Mouse (Mus musculus): Measurements from ENCODE around the gene Ppp1r16b.
A peak's percentile ranks its signal among the peaks of the same experiment; 100 is the strongest.

Ppp1r16b gene

DNA sequence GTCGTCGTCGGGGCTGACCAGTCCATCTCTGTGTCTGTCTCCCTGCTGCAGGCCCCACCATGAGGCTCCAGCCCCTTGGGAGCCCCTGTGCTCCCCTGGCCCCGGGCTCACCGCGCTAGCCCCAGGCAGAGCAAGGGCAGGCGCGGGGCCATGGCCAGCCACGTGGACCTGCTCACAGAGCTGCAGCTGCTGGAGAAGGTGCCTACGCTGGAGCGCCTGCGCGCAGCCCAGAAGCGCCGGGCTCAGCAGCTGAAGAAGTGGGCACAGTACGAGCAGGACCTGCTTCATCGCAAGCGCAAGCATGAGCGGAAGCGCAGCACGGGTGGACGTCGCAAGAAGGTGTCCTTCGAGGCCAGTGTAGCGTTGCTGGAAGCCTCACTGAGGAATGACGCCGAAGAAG is 30.6 kb downstream of the Ppp1r16b start:
- DNase-seq, result no peak

DNA sequence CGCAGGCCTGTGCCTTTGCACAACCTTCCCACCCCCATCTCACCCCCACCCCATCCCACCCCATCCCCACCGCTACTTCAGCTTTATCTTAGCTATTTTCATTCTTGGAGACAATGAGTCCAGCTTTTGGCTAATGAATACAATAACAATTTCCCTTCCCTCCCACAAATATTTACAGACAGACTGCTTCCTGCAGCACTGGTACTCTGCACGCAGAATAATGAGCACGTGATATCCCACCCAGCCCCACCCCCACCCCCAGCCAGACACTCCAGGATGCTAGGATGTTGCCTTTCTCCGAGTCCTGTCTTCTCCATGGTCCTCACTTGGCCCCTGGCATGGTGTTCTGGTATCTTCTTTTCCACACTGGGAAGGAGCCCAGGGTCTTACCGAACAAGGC is 31.3 kb downstream of the Ppp1r16b start:
- DNase-seq, result no peak

DNA sequence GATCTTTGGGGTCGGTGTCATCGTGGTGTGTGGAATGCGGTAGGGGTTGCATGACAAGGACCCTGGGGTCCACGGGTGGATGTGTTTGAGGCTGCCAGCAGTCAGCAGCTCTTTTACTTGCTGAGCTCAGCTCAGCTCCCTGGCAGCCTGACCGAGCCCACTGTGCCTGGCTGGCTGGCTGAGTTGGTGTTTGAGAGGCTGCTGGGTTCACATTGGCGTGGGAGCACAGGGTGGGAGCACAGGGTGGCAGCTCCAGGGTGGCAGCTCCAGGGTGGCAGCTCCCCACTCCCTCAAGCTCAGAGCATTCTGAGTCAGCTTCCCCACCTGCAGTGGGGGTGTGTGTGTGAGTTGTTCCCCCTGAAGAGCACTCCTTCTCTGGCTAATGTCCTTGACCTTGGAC is 34.7 kb downstream of the Ppp1r16b start:
- no peak for DNase-seq

DNA sequence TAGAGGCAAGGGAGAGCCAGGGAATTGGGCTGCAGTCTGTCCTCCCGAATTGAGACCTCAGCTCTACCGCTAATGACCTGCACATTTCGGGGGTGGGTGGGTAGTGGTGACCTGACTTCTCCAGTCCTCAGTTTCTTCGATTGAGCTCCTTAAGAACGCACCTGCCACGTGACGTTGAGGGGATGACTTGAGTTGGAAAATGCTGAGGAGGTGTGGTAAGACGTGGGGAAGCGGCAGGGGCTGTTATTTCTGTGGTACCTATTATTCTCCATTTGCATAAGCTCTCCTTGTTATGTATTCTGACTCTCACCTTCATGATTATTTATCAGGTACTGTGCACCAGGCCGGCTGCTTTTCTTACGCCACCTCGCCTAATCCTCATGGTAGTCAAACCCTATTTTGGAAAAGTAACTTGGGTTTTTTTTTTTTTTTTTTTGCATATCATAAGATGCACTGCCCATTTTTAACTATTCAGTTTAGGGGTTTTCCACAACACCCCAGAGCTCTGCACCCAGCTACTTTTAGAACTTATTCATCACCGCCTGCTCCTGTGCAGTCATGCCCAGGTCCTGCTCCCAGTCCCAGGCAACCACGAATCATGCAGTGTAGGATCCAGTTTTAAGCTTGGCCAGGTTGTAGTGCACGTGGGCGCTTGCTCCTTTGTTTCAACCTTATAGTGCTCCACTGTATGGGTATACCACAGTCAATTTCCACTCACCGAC is 35.5 kb downstream of the Ppp1r16b start:
- DNase-seq, result no peak

DNA sequence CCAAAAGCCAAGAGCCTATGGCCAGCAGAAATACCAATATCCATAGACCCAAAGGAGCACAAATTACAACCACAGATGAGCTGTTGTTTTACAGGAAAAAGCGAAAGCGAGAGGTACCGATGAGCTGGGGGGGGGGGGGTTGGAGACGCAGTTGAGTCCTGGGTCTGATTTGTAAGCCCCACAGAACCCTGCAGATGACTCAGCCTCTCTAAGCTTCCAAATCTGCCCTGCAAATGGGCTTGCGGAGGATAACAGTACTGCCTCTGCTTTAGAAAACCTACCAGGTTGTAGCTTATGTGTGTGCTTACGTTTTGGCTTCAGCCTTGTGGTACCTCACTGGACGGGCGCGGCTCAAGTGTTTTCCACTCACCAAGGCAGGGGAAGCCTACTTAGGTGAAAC is 36.3 kb downstream of the Ppp1r16b start:
- DNase-seq, result no peak

DNA sequence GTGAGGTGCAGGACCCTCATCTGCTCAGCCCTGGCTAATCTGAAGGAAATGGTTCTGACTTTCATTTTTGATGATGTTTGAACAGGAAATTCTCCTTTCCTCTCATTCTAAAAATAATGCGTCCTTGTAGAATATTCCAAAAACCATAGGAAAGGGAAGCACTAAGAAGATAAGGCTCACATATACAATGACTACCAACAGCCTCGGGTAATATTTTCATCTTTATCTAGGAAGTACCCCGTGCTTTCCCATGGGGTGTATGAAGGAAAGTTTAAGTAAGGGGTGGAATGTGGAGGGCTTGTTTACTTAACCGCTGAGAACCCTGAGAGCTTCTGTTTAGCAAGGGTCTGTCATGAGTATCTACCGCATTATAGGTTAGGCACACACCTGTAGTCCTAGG is 37.0 kb downstream of the Ppp1r16b start:
- no peak for DNase-seq

DNA sequence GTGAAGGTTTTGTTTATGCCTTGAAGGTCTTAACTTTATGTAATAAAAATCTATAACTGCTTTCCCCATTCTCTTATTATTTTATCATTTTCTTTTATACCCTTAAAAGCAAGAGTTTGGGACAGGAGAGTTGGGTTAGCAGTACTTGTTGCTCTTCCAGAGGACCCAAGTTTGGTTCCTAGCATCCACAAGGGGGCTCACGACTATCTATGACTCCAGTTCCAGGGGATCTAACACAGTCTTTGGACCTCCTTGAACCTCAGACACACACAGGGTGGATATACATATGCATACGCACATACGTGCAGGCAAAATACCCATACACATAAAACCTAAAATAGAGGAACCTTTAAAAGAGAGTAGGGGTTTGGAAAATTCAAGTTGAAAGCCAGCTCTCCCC is 39.5 kb downstream of the Ppp1r16b start:
- no peak for DNase-seq

DNA sequence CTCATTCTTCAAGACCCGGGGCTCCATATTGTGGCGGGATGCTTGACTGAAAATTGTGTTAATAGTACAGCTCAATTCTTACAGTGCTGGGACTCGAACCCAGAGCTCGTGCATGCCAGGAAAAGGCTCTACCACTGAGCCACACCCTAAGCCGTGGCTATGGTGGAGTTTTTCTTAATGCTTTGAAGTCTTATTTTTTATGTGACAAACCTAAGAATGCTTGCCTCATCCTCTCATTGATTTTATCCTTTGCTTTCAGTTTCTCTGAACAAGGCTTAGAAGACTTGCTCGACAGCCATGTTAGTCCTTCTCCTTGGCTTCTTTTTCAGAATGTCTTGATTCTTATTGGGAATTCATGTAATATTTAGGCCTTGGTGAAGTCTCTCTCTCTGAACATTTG is 40.3 kb downstream of the Ppp1r16b start:
- DNase-seq, result no peak

DNA sequence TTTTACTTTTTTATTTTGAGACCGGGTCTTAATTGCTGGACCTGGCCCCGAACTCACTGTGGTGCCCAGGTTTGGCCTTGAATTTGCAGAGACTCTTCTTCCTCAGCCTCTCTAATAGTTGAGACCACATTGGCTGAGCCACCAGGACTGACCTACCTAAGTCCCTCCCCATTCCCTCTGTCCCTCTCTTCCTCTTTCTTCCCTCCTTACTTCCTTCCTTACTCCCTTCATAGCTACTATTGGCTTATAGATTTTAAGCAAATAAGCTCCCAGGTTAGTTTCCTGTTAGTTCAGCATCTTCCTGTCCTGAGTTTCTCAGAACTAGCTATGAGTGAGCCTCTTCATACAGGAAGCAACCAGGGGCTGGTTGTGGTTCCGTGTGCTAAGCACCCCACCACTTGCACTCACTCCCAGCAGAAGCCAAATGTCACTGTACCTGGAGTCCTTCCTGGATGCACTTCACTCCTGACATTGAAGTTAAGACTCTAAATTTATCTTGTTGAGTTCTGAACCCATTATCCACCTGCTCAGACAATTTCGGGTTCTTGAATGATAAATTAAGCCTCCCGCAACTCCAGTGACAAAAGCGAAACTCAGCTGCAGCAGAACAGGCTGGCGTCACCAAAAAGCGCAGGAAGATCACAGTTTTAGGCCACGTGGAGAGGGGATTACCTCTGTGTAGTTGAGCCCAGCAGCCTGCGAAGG is 41.7 kb downstream of the Ppp1r16b start:
- DNase-seq, result no peak

DNA sequence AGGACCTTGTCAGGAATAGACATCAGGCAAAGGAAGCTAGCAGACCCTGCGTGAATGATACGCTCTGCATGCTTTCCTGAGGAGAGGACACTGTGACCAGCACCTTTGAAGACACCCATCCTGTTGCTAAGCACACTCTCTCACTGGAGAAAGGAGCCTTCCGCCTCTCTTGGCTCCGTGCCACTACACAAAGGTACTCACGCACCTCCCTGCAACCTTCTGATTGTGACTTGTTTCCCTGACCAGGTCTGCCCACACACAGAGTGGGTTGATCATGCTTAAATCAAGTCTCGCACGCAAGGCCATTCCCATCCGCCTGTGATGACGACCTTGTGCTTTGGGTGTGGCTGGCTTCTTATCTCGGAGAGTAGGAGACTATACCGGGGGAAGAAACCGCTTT is 42.9 kb downstream of the Ppp1r16b start:
- DNase-seq, result no peak

DNA sequence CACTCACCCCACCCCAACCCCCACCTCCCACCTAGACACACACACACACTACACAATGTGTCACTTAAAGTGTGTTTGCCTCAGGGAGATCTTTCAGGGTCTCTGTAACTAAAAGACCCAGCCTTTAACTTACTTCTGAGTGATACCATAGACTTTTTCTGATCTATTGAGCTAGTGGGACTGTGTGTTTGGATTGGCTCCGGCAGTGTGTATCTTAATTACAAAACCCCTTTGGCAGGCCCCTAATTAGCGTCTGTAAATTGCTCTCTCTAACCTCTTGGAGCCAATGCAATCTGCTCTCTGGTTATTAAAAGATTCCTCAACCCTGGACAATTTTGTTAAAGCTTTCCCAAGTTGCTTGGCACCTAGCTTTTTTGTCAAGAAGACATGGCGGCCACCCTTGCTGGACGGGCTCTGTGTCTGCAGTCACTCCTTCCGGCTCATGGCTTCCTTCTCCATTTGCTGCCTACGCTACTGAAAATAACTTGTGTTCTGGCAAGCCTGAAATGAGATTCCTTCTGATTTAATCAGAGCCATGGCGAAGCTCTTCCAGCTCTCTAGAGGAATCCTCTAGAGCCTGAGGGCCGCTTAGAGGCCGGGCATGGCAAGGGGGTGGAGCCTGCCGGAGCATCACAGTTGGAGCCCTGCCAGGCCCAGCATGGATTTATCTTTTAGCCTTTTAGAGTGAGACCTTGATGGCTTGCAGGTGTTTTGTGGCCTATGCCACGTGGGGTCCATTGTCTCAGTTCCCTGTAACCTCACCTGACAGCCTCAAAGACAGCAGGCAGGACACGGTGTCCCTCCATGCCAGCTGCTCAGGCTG is 46.9 kb downstream of the Ppp1r16b start:
- DNase-seq, result peak; percentile 21

DNA sequence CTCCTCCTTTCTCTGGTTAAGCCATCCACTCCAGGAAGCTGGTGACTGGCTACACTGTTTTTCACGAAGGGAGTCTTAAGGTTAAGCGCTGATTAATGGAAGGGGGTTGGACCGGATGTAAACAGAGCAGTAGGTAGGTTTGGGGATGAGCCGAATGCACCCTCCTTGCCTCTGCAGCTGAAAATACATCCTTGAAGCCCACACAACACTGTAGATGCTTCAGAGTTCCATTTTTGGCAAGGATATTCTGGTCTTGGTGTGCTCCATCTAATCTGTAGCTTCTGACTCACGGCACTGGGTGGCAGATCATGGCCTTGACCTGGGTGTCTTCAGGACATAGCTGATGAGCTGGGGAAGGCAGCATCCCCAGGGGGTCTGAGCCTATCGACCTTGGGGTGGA is 49.6 kb downstream of the Ppp1r16b start:
- DNase-seq, result no peak

DNA sequence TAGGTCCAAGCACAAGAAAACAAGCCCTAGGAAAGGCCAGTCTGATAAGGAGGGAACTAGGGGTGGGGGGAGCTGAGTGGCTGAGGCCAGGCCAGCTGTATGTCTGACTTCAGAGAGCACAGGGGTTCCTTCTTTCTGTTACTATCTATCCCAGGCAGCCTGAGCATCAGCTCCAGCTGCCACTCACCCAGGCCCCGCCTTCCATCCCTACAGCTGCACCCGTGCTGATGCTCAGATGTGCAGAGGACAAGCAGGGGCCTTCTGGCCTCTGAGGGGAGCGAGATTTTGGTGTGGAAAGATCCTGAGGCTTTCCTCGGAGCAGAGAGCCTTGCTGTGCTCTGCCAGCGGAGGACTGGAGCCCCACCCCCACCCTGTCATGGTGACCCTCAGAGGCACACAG is 50.9 kb downstream of the Ppp1r16b start:
- no peak for DNase-seq

DNA sequence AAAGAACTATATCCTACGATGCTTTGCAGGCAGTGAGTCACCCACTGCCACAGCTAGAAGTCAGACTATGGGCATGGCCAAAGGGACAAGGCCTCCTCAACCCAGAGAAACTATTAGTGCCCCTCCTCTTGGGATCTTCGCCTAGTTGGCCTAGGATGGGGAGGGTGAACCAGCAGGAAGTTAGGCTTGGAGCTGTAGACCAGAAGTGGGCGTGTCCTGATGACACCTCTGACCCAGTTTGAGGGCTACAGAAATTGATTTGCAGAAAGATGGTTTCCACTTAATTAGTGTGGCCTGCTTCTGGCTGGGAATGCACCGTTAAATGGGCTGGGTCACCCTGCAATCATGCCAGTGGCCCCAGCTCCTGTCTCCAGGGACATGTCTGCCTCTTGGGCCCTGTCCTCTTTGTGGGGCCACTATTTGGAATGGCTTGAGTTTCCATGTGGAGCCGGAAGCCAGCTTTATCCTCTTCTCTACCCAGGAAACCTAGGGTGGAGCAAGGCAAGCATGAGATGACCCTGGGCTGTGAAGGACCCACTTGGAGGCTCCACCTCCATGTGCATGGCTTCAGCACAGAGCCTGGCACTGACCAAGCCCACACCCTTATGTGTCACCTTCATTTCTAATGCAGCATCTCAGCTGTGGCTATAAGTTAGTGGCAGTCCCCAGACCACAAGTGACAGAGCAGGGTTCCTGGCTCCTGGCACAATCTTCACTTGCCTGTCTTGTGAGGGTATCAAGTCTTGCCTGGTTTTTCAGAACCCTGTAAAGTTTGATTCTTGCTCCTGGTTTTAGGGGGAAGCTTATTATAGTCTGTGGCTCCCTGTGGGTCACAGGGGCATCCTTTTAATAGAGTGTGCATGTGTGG is 52.6 kb downstream of the Ppp1r16b start:
- no peak for DNase-seq

DNA sequence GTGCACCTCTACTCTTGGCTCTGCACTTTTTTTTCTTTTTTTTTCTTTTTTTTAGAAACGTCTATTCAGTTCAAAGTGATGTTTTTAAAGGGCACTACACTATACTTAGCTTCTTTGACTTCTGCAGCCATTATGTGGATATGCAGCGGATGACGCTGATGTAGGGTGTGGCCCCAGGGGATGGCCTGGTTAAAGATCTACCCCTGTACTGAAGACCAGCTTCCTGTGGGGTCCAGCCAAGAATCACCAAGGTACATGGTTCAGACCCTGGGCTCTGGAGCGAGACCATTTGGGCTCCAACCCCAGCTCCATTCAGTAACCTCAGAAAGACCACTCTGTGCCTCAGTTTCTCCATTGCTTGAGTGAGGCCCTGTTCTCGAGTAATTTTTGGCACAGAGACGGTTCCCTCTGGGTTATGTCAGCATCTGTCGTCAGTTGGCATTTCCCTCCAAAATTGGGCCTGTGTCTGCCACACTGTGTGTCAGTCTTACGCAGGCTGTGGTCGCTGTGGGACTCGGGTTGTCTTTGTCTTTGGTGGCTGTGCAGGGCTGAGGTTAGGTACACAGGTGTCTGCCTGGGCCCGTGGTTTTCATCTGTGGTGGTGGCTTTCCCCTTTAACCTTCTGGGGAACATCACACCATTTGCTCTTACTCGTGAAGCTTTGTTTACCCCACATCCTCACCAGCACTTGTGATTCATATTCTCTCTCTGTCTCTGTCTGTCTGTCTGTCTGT is 53.8 kb downstream of the Ppp1r16b start:
- no peak for DNase-seq

DNA sequence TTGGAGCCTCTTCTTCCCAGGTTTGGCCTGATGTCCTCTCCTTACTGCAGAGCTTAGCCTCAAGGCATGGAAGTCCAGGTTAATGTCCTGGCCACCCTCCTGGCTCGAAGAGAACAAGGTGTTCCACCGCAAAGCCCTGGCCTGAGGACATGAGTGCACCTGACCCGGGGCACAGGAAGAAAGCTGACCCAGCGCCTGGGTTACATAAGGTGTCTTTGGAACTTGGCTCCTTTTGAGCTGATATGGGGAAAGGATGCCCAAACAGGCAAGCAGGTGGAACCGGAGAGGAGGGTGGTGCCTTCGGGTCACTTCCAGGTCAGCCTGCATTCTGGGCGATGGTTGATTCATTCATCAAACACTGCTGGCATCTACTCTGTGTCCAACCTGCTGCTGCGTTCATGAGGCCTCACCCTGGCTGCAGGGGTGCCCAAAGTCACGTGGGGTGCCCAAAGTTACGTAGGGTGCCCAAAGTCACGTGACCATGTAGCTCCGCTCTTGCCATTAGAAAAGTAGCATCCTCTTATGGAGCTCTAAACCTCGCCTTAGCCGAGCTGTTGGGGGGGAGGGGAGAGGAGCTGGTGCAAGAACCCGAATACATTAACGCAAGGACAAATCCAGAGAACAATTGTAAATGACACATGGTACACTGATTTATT is 55.6 kb downstream of the Ppp1r16b start:
- DNase-seq, result no peak

DNA sequence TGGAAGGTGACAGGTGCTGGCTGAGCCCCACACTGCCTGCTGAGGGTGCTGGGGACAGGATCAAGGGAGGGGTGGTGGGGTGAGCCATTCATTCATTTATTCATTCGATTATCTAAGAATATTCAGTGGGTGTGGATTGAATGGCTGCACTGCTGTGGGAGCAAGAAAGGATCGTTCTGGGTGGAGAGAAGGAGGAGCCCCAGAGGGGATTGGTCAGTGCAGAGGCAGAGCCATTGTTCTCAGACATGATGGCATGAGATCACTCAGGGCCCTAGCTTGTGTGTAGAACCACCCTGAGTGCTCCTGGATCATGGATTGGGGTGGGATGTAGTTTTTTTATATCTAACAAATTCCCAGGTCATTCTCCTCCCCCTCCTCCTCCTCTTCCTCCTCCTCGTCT is 56.3 kb downstream of the Ppp1r16b start:
- no peak for DNase-seq

DNA sequence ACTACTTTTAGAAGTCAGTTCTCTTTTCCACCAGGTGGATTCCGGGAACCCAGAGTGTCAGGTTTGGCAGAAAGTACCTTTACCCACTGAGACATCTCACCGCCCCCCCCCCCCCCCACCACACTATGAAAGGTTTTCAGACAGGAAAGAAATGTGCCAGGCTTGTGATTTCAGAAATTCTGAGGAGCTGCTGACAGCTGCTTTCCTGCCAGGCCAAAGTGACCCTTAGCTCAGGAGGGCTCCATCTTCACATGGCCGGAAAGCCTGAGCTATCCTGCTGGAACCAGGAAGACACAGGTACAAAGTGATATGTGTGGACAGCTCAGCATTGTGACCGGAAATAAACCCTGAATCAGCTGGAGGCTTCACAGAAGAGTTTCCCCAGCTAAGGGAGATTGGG is 56.9 kb downstream of the Ppp1r16b start:
- DNase-seq, result no peak

DNA sequence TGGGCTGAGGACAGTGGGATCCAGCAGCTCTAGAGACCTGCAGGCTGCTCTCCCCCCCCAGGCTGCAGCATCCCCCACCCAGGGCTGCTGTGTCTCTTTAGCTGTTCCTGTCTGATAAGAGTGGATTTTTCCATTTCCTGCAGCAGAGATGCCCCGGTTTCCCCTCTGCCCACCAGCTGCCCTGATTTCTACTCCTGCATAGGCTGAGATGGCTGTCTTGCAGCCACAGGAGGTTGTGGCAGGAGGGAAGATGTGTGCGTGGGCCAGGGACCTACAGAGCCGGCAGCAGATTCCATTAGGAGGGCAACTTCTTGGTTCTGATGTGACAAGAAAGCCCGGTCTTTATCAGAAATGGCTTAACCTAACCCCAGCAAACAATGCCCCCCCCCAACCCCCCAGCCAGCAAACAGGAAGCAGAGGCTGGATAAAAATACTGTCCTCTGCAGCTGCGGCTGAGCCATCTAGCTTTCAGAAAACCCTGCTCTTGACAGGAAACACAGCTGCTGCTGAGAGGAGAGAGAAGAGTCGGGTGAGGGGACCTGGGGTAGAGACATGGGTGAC is 57.9 kb downstream of the Ppp1r16b start:
- no peak for DNase-seq

DNA sequence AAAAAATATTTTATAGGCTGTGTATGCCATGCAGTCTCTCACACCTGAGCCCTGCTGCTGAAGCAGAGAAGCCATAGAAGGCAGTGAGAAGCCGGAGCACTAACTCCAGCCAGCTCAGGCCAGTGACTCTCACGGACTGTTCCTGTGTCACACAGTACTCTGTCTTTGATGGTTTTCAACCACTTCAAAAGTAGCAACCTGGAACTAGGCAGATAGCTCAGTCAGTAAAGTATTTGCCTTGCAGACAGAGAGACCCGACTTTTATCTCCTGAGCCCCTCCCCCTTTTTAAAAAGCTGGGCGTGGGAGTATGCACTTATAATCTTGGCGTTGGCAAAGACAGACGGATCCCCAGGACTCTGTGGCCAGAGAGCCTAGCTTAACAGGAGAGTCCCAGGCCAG is 58.6 kb downstream of the Ppp1r16b start:
- no peak for DNase-seq

DNA sequence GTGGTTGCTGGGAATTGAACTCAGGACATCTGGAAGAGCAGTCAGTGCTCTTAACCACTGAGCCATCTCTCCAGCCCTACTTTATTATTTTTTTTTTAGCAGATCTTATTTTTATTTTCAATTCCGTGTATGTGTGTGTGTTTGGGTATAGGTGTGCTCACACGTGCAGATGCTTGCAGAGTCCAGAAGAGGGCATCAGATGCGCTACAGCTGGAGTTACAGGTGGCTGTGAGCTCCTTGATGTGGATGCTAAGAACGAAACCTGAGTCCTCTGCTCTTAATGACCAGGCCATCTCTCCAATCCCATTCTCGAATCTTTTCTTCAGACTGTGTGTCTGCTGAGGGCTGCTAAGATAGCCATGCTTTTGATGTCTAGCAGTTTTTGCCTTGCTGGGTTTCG is 61.1 kb downstream of the Ppp1r16b start:
- DNase-seq, result no peak

Measured in cerebellum, adult 9-10 months (tissue).